13 mouse cellular contexts compared by ENCODE assay signal in genomic region chr4:88936976-88937375, GRCm38 (mm10). TPM values are rescaled to one million over a fixed set of nuclear protein-coding genes. Genes with fewer than 3 reads are reported as not detected.
DNase-seq lines count a peak whose midpoint lies in the region; ATAC-seq and TF ChIP-seq lines count a peak whose summit lies in the region.
"Had no signal": no experiment of that assay in that cellular context is flagged by ENCODE, and none has a peak within 500 bp of the region (broad histone marks: within the 10 kb centered on the region; RNA-seq: fewer than 3 reads in every experiment).

No protein-coding gene starts in this region.

- TF ChIP-seq CTCF in kidney, postnatal 0 days (IDR thresholded peaks at IDR 0.05; ENCODE audit: low read depth), result no peak
- TF ChIP-seq CTCF in C2C12 (IDR thresholded peaks at IDR 0.05; ENCODE audit: control insufficient read depth, insufficient read depth, insufficient read length), result no peak
- no peak for TF ChIP-seq CTCF in liver, postnatal 0 days (IDR thresholded peaks at IDR 0.05; ENCODE audit: low read depth)

- no peak for DNase-seq in kidney, postnatal 0 days (ENCODE audit: low spot score)
- DNase-seq in kidney, postnatal 10 days, result no peak
- DNase-seq in liver, postnatal 0 days, result no peak
- DNase-seq in layer of hippocampus, adult 8-10 months (ENCODE audit: low spot score in 2 of 2), result no peak
- DNase-seq: layer of hippocampus, adult 9-11 months had no signal

- H3K79me2 ChIP-seq in C2C12 (ENCODE audit: control insufficient read depth, insufficient read depth), result peaks cover 100% of the 10 kb centered on the region

- H3K9me3 ChIP-seq in kidney, postnatal 0 days (replicated peaks; ENCODE audit: low read length), result no peaks in the 10 kb centered on the region
- H3K9me3 ChIP-seq in embryonic facial prominence, embryonic 15.5 days (replicated peaks), result no peaks in the 10 kb centered on the region
- no peaks in the 10 kb centered on the region for H3K9me3 ChIP-seq in liver, postnatal 0 days (ENCODE audit: low read length)
- H3K9me3 ChIP-seq: embryonic facial prominence, embryonic 12.5 days had no signal

- no peak overlapping the region for H3K9ac ChIP-seq in kidney, postnatal 0 days (ENCODE audit: low read depth, low read length)
- H3K9ac ChIP-seq in embryonic facial prominence, embryonic 15.5 days, result no peak overlapping the region
- no peak overlapping the region for H3K9ac ChIP-seq in liver, postnatal 0 days (replicated peaks)

- H3K4me3 ChIP-seq in kidney, postnatal 0 days (replicated peaks; ENCODE audit: low read depth, low read length), result no peak overlapping the region
- H3K4me3 ChIP-seq in C2C12 (ENCODE audit: insufficient read depth, poor library complexity, severe bottlenecking), result peak overlapping the region; percentile 61
- peak overlapping the region; percentile 61 for H3K4me3 ChIP-seq in embryonic facial prominence, embryonic 15.5 days (replicated peaks)
- H3K4me3 ChIP-seq in liver, postnatal 0 days (ENCODE audit: low read depth, low read length), result peak overlapping the region; percentile 74; the same call in 1 of the 2 replicates

- peaks cover 32% of the 10 kb centered on the region for H3K27me3 ChIP-seq in kidney, postnatal 0 days (ENCODE audit: insufficient read depth, low read length)
- H3K27me3 ChIP-seq in C2C12 (ENCODE audit: control insufficient read depth, insufficient read depth, insufficient read length), result no peaks in the 10 kb centered on the region
- peaks cover 25% of the 10 kb centered on the region for H3K27me3 ChIP-seq in embryonic facial prominence, embryonic 15.5 days
- H3K27me3 ChIP-seq in liver, postnatal 0 days (ENCODE audit: insufficient read depth, low read length), result peaks cover 8% of the 10 kb centered on the region

- peak overlapping the region; percentile 37 for H3ac ChIP-seq in C2C12 (ENCODE audit: control insufficient read depth, insufficient read length, low read depth)

- H3K79me3 ChIP-seq in C2C12 (ENCODE audit: low read depth), result peaks cover 94% of the 10 kb centered on the region

- no peak for ATAC-seq in kidney, postnatal 0 days (replicated peaks; ENCODE audit: low FRiP score, low read depth)
- no peak for ATAC-seq in embryonic facial prominence, embryonic 15.5 days (ENCODE audit: insufficient number of reproducible peaks, low FRiP score, low TSS enrichment, low read depth)
- no peak for ATAC-seq in liver, postnatal 0 days
- ATAC-seq in erythroid progenitor cell, adult 5-6 weeks (replicated peaks; ENCODE audit: low FRiP score, poor library complexity, severe bottlenecking), result no peak

- H3K4me1 ChIP-seq in kidney, postnatal 0 days (replicated peaks; ENCODE audit: insufficient read depth, low read length), result no peaks in the 10 kb centered on the region
- peaks cover 8% of the 10 kb centered on the region for H3K4me1 ChIP-seq in embryonic facial prominence, embryonic 15.5 days
- peaks cover 16% of the 10 kb centered on the region for H3K4me1 ChIP-seq in liver, postnatal 0 days (ENCODE audit: insufficient read depth)

- 67% methylated on average over 6 of the region's 6 CpGs for WGBS in kidney, postnatal 0 days
- WGBS in embryonic facial prominence, embryonic 15.5 days, result 60% methylated on average over 6 of the region's 6 CpGs
- WGBS in liver, postnatal 0 days (ENCODE audit: insufficient replicate concordance), result 54% methylated on average over 6 of the region's 6 CpGs

- no peak for TF ChIP-seq EP300 in liver, postnatal 0 days (IDR thresholded peaks at IDR 0.05; ENCODE audit: low read depth)

- no peaks in the 10 kb centered on the region for H3K36me3 ChIP-seq in kidney, postnatal 0 days (ENCODE audit: insufficient read depth, low read length)
- H3K36me3 ChIP-seq in C2C12 (ENCODE audit: control insufficient read depth, insufficient read depth), result peaks cover 74% of the 10 kb centered on the region
- H3K36me3 ChIP-seq in embryonic facial prominence, embryonic 15.5 days, result no peaks in the 10 kb centered on the region
- H3K36me3 ChIP-seq in liver, postnatal 0 days (replicated peaks; ENCODE audit: insufficient read depth, low read length), result no peaks in the 10 kb centered on the region
- H3K36me3 ChIP-seq: embryonic facial prominence, embryonic 12.5 days had no signal

- peak overlapping the region; percentile 84 for H3K4me2 ChIP-seq in kidney, postnatal 0 days (ENCODE audit: low read length)
- peak overlapping the region; percentile 92; the same call in 1 of the 2 replicates for H3K4me2 ChIP-seq in embryonic facial prominence, embryonic 15.5 days (replicated peaks)
- peak overlapping the region; percentile 85 for H3K4me2 ChIP-seq in liver, postnatal 0 days (ENCODE audit: low read depth, low read length)

- no peak overlapping the region for H3K27ac ChIP-seq in kidney, postnatal 0 days
- H3K27ac ChIP-seq in embryonic facial prominence, embryonic 15.5 days (replicated peaks), result no peak overlapping the region
- H3K27ac ChIP-seq in liver, postnatal 0 days (ENCODE audit: low read depth), result no peak overlapping the region

TF ChIP-seq in C2C12, 6 proteins besides CTCF, POLR2A, EP300 and RAD21:
- no peak for TF ChIP-seq FOSL1 (IDR thresholded peaks at IDR 0.05; ENCODE audit: insufficient read depth, low read length, poor library complexity, severe bottlenecking)
- TF ChIP-seq MYOG (IDR thresholded peaks at IDR 0.05; ENCODE audit: control insufficient read depth, extremely low read depth, insufficient read length), result no peak
- no peak for TF ChIP-seq USF1 (IDR thresholded peaks at IDR 0.05; ENCODE audit: low read depth)
- no peak for TF ChIP-seq MYOD1 (IDR thresholded peaks at IDR 0.05; ENCODE audit: control insufficient read depth, insufficient read length, low read depth)

RNA-seq across cellular contexts. Expression of gene Ifne, which starts 57.0 kb away (rescaled TPM):
- not detected in 2 replicates for polyA plus RNA-seq in kidney, postnatal 0 days (2015; fragmentation: Nextera tagmentation; extraction: Ambion mirVana)
- not detected for polyA plus RNA-seq in C2C12 (2012; fragmentation: generic; extraction: Trizol)
- polyA plus RNA-seq in embryonic facial prominence, embryonic 15.5 days (2015; fragmentation: Nextera tagmentation; extraction: Ambion mirVana), result not detected in 2 replicates
- polyA plus RNA-seq in liver, postnatal 0 days (2015; fragmentation: Nextera tagmentation; extraction: Ambion mirVana), result not detected in 2 replicates
- not detected for total RNA-seq in layer of hippocampus, adult 8-10 months (2022)
- not detected in 2 replicates for total RNA-seq in erythroid progenitor cell, adult 5-6 weeks (2015; ENCODE audit: low replicate concordance)
- not detected in 2 replicates for total RNA-seq in erythroid progenitor cell, adult 5-6 weeks (2017; ENCODE audit: low replicate concordance)
- total RNA-seq: heart, postnatal 14 days had no signal
- polyA plus RNA-seq: embryonic facial prominence, embryonic 12.5 days; frontal cortex, adult 2 months; gonadal fat pad, adult 2 months; limb, embryonic 11.5 days had no signal
